Mouse (Mus musculus): ENCODE measurements around the gene Tgfbr2.
A peak's percentile ranks its signal among the peaks of the same experiment; 100 is the strongest.

Gene Tgfbr2

DNA sequence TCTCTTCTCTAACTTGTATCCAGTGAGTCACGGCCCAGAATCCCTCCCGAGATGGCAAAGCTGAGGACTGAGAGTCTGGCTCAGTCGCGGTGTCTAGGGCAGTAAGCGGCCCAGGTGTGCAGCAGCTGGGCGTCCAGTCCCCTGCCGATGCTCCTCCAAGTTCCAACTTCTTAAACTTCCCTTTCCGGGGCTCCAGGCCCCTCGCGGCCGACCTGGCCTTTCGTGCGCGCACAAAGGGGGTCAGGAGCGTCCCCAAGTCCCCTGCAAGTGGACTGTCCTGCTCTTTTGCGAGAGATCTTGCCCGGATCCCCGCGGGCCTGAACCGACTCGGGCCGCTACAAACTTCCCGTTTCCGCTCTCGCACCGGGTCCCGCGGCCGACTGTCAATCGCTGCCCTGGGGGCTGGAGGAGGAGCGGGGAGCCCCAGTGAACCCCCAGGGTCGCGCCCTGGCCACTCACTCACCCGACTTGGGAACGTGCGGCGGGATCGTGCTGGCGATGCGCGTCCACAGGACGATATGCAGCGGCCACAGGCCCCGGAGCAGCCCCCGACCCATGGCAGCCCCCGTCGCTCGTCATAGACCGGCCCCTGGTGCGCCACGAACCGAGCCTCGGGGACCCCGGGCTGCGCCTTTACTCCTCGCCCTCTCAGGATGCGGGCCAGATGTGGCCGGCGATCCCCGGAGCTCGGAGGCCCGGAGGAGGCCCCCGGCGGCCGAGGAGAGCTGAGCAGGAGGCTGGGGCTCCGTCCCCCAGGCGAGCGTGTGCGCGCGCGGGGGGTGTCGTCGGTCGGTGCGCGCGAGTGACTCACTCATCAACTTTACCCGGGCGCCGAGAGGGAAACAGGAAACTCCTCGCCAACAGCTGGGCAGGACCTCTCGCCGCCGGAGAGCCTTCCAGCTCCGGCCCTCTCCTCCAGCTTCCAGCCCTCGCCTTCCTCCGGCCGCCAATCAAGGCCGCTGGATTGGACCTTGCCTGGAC is at the start of gene Tgfbr2:
Gene Tgfbr2, minus strand, starts transcription at position 880 of the 981 bp plus-strand sequence.
- peak; percentile 94 for DNase-seq (ENCODE audit: low read depth)

DNA sequence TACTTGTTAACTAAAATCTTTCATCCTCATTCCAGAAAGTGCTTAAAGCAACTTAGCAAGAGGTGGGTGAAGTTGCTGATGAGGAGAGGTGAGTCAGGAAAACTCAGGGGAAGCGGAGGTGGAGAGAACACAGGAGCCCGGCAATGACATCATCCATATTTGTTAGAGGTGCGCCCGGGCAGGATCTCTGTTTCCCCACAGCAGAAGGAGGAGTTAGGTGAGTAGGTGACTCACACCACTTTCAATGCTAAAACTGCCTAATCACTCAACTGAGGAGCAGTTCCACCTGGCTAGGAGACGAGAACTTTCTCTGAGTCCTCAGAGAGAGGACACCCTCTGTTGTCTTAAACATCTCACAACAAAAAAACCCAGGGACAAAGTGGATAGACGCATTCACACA is 48.2 kb upstream of the Tgfbr2 start:
- DNase-seq (ENCODE audit: low read depth), result no peak

DNA sequence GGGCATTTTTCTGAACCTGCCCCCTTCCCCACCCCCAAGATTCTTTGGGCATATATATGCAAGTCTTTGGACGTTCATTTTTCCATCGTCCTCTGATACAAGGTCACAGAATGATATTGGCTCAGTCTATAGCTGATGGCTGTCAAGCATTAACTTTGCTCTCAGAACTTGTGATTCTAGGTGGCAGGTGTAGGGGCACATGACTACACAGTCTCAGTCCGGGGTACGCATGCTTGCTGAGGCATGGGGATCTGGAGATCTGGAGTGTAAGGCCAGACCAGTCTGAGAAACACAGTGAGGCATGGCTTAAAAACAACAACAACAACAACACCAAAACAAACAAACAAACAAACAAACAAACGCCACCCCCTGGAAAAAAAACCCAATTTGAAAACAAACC is 47.5 kb upstream of the Tgfbr2 start:
- DNase-seq (ENCODE audit: low read depth), result no peak

DNA sequence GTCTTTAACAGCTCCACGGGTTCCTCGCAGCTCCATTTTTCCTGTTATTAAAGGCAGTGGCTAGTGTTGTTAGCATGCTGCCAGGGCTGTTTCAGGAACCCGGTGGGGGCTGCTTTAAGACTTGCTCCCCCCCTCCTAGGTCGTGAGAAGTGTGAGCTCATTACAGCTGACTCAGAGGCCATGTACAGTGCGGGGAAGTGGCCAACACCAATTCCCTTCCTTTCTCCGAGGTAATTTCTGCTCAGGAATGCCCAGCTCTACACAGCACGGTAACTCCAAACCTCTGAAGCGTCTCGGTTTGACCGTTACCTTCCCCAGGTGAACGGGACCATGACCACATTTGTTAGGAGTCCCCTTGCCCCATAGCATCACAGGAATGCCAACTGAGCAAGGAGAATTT is 46.8 kb upstream of the Tgfbr2 start:
- peak; percentile 7 for DNase-seq (ENCODE audit: low read depth)

DNA sequence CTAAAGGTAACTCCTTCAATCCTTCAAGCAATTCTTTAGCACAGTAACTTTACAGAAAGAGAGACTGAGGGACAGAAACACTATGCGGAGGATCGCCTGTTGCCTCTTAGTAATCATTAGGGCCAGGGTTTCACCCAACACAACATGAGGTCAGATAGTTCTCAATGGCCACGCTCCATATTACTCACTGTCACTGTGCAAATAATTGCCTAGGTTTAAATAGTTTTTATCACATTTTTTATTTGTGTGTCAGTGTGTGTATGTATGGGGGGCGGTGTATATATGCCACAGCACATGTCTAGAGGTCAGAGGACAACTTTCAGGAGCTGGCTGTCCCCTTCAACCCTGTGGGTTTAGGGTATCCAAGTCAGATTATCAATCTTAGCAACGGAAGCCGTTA is 46.4 kb upstream of the Tgfbr2 start:
- no peak for DNase-seq (ENCODE audit: low read depth)

DNA sequence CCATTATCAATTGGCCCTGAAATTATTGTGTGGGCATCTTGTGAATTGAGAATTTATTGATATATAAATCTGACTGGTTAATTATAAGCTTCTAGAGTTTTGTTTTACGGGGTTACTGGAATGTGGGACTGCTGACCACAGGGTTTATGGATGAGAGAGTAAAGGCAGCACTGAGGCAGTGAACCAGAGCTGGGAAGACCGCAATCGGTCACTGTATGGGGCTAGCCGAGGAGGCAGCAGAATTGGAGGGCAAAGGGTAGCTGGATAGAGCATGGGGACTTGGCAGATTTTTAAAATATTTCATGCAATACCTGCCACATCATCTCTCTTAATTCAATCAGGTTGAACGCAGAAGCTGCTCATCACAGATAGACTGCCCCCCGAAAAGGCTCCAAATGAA is 45.5 kb upstream of the Tgfbr2 start:
- DNase-seq (ENCODE audit: low read depth), result no peak

DNA sequence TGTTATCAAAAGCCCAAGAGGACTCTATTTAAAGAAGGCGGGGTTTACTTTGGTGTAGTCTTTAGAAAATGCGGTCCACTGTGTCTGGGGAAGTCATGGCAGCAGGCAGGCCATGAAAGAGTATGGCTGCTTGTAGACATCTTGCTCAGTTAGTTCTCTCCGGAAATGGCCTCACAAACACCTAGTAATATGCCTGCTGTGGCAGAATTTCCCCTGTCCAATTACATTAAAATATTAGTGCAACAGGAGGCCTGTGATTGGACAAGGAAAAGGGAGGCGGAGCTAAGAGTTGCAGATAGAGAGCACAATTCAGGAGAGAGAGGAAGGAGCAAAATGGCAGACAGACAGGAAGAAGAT is 45.0 kb upstream of the Tgfbr2 start:
- no peak for DNase-seq (ENCODE audit: low read depth)

DNA sequence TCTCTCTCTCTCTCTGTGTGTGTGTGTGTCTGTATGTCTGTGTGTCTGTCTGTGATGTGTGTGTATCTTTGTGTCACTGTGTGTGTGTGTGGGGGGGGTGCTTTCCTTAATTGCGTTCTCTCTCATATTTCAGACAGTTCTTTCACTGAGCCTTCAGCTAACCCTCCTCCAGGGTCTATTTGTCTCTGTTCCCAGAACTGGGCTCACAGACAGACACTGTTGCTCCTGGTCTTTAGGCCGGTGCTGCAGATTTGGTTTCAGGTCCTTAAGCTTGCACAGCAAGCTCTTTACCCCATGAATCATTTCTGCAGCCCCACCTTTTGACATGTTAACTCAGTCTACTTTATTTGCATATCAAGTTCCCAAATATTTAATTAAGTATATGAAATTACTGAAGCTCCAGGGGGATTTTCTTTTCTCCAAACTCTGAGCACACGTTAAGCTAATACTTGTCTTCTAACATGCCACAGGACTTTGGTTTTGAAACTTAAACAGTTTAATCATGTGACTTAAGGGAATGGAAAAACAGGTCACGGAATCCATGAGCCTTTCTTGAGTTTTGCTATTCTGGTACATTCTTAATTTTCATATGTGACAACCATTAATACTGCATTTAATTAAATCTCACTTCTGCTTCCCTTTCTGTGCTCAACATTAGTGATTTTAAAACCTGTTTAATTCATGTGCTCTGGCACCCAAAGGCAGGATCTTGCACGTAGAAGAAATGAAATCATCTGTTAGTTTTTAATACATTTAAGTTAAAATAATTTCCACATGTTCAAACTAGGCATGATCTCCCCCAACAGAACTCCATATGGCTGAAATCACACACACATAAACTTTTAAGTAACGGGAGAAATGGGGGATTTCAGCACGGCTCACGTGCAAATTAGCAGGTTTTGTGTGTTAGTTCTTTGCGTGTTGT is 44.3 kb upstream of the Tgfbr2 start:
- no peak for DNase-seq (ENCODE audit: low read depth)

DNA sequence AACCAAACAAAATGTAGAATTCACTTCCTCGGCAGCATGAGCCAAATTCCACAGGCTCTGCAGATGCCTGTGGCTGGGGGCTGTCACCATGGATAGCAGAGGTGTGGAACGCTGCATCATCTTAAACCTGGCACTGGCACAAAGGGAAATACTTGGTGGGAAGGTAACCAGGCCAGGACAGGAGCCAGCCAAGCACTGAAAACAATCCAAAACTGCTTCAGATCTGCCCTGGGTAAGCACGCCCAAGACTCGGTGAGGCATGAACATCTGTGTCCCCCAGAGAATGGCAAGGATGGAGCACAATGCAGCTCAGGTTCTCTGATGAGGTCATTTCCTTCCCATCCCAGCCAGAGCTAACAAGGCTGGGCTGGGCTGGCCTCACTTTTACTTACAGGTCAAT is 43.6 kb upstream of the Tgfbr2 start:
- peak; percentile 54 for DNase-seq (ENCODE audit: low read depth)

DNA sequence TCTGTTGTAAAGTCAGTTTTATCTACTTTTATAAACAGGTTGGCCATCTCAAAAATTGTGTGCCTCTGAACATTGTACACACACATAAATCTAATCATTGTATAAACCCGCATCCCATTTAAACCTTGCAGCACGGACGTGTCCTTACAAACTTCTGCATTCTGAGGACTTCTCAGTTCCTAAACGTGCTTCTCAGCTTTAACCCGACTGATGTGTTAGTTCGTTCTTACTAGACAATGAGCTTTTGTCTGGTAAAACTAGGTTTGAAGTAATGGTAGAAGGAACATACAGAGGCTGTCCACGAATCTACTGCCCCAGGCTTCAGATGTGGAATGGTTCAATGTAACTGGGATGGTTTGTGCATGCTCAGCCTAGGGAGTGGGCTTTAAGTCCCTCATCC is 41.9 kb upstream of the Tgfbr2 start:
- no peak for DNase-seq (ENCODE audit: low read depth)

DNA sequence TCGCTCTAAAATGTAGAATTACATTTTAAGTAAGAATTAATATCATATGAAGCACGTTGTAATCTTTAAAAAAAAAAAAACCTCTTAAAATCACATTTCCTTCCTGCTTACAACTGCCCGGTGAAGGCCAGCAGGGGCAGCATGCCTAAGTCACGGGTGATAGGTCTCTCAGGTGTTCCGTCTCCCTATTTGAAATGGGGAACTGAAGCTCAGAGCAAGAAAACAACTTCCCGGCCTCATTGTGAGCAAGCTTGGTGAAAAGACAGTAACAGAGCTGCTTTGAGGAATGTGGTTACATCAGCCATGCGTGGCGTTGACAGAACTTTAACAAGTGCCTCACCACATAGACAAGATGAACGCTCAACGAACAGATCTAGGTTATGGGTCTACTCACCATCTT is 41.5 kb upstream of the Tgfbr2 start:
- DNase-seq (ENCODE audit: low read depth), result no peak

DNA sequence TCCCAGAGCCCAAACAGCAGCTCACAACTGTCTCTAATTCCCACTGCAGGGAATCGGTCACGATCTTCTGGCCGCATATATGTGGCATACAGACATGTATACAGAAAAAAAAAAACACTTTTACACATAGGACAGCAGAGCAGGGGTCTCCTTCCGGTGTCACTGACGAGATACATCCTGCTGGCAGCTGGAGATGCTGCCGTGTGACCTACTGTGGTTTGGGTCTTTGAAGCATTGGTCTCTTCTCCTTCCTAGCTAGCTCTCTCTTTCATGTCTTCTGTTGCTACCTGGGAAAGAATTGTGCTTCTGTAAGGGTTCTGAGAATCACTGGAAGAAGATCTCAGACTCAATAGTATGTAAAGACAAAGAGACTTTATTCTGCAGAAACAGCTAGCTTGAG is 39.1 kb upstream of the Tgfbr2 start:
- DNase-seq (ENCODE audit: low read depth), result no peak

DNA sequence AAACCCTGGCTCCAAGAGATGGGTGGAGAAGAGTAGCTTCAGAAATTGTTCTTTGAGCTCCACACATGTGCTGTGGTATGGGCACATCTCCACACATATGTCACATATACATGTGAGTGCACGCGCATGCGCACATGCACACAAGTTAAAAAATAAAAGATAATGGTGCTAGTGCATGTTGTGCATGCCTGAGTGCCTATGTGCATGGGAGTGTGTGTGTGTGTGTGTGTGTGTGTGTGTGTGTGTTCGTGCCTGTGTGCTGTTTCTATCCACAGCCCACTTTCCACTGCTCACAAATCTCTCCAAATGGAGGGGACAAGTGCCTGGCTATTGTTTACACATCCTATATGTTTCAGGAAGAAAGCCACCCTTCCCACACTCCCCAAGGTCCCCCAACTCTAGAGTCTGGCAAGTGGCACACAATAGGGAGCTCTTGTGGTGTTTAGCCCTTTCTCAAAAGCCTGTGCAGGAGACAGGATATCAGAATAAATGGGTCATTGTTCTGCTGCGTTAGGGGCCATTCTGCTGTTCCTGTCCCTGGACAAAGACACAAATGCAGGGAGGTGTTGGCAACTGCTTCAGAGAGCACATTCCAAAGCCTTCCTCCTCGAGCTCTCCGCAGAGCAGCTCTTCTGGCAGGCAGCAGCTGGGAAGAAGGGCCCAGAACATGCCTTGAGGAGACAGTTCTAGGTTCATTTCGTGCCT is 37.9 kb upstream of the Tgfbr2 start:
- DNase-seq (ENCODE audit: low read depth), result no peak

DNA sequence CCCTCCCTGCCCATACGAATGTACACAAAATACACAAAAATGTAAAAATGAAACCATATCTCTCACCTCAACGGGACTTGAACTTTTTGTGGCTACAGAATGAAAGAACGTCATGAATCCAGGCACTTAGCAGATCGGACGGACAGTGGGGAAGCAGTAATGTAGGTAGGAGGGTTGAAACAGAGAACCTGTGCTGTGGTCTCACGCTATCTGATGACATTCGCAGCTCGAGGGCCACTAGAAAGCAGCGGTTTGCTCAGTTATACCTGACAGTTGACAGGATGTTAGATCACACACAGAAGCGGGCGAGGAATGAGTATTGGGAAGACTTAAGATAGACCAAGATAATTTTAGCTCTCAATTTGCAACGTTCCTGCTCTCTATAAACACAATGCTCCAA is 36.9 kb upstream of the Tgfbr2 start:
- no peak for DNase-seq (ENCODE audit: low read depth)

DNA sequence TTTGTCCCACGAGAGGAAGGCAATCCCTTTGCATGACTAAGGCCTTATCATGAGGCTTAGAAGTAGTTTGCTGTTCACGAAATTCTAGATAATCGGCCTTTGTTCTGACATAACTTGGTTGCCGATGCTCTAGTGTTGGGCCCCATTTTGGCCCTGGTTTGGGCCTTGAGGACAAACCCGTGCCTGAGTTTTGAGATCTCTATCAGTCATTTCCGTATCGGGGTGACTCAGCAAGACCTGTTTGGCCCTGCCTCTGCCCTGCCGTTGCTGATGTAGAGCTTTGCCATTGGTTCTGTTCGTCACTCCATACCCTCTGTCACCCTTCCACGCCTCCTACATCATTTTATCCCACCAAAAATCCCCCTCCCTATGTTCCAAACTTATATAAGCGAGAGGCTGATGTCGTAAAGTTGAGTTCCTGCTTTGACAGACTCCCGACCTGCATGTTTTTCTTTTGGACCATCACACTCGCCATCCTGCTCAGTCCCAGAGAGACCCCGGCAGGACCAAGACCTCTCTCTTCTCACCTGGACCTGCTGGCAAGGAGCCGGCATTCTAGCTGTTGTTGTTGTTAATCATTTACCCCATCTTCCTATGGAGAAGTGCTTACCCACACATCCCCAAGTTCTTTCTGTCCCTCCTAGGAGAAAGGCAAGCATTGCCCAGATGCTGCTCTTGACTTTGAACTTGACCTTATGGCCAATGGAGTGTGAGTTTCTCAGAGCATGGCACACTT is 33.2 kb upstream of the Tgfbr2 start:
- no peak for DNase-seq (ENCODE audit: low read depth)

DNA sequence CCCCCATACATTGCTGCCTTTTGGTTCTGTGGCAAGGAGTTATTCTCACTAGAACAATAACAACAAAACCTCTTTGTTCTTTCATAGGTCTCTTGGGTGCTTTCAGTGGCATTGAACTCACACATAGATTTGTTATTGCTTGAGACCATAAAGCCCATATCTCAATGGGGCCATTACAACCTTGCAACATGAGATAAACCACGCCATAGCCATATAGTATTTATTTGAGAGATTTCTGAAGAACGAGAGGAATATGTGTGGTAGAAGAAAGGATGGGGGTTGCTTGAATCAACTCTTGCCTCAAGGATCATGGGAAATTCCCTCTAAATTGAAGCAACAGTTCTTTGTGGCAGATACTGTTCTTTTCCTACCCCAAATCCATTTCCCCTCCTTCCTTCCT is 31.7 kb upstream of the Tgfbr2 start:
- DNase-seq (ENCODE audit: low read depth), result no peak

DNA sequence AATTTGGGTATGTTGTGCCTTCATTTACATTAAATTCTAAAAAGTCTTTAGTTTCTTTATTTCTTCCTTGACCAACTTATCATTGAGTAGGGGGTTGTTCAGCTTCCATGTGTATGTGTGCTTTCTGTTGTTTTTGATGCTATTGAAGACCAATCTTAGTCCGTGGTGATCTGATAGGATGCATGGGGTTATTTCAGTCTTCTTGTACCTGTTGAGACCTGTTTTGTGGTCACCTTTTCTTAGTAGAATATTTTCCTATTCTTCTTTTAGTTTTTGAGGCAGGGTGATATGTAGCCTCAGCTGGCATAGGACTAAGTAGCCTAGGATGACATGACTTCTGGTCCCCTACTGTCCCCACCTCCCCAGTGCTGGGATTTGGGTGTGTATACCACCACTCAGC is 28.5 kb upstream of the Tgfbr2 start:
- no peak for DNase-seq (ENCODE audit: low read depth)

DNA sequence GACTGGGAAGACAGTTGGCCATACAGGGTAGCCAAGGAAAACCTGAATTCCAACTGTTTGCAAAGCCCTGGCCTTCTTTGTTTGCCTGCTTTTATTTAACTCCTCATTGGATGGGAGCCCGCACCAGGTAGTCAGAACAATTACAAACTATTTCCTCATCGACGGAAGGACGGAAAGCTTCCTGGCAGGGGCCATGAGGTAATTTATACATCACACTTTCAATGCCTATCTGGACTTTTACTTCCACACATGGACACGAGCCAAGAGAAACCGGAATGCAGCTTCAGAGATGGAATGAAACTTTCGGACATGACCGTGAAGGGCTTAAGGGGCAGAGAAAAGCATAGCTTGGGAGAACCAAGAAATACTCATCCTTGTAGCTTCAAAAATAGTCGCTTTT is 24.0 kb upstream of the Tgfbr2 start:
- DNase-seq (ENCODE audit: low read depth), result no peak

DNA sequence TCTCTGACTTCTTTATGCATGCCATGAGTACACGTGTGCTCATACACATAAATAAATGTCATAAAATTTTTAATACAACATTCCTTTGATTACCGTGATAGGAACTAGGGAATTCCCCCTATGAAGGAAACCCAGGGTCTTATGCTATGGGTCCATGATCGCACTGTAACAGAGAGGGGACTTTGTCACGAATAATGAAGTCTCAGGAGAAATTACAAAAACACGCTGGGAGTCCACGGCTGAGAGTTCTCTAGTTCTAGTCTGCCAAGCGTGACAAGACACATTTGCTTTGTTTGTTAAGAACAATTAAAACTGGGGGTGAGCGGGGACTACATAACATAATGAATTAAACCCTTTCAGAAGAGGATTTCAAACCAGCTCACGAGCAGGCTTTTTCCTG is 23.3 kb upstream of the Tgfbr2 start:
- DNase-seq (ENCODE audit: low read depth), result no peak

DNA sequence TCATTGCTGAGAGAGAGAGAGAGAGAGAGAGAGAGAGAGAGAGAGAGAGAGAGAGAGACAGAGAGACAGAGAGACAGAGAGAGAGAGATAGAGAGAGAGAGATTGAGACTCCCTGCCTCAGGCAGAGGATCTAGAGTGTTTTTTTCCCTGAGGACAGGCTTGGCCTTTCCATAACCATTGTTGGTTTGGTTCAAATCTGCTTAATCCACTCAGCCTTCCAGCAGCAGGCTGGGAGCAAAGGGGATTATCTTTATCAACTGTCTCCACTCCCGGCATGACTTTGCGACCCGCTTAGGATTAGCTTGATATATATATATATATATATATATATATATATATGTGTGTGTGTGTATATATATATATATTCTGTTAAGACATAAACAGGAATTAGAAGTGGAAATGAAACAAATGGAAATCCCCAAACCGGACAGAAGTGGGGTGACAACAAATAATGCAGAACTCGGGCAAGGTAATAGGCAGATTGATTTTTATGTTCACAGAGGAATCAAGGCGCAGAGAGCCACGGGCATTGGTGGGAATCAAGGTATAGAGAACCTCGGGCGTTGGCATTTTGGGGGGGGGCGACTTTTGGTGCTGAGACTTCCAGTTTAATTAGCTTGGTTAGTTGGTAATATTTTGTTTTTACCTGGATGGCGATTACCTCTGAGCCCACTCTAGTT is 22.5 kb upstream of the Tgfbr2 start:
- no peak for DNase-seq (ENCODE audit: low read depth)

DNA sequence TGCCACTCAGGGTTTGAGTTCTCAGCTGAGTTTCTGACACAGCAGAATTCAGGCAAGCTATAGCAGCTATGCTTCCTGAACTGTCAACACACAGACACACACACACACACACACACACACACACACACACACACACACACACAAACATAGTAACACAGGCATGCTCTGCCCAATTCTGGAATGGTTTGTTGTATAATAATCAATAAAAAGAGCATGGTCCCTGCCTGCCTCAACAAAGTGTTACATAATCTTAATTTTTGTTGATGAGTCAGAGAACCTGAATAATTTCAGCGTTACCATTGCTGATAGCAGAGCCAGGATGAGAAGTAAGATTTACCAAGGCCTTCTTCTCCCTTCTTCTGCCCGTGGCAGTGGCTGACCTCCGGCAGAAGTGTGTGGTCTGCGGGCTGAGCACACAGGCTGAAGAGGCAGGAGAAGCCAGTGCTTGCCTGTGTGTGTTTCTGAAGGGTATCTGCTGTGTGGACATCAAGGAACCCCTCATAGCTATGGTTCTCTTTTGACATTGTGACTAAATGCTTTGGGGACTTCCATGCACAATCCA is 18.8 kb upstream of the Tgfbr2 start:
- DNase-seq (ENCODE audit: low read depth), result no peak
